8 mouse cellular contexts compared by ENCODE assay signal in genomic region chr17:65071114-65071513, GRCm38 (mm10).
A peak's percentile ranks its signal among the peaks of the same experiment; 100 is the strongest.
DNase-seq lines count a peak whose midpoint lies in the region; ATAC-seq and TF ChIP-seq lines count a peak whose summit lies in the region.

No protein-coding gene starts in this region.

- 52% methylated on average over 3 of the region's 3 CpGs for WGBS in hindbrain, postnatal 0 days
- 39% methylated on average over 3 of the region's 3 CpGs for WGBS in liver, embryonic 11.5 days

- peak; percentile 70 for TF ChIP-seq CTCF in hindbrain, postnatal 0 days (IDR thresholded peaks at IDR 0.05; ENCODE audit: low read depth)

- no peaks in the 10 kb centered on the region for H3K4me1 ChIP-seq in hindbrain, postnatal 0 days (ENCODE audit: insufficient read depth, low read length)
- H3K4me1 ChIP-seq in liver, embryonic 11.5 days (replicated peaks; ENCODE audit: control insufficient read depth, insufficient read depth, low read length): no peaks in the 10 kb centered on the region

- no peaks in the 10 kb centered on the region for H3K36me3 ChIP-seq in hindbrain, postnatal 0 days (ENCODE audit: insufficient read depth, low read length)
- H3K36me3 ChIP-seq in liver, embryonic 11.5 days (ENCODE audit: control insufficient read depth, insufficient read depth, low read length): no peaks in the 10 kb centered on the region

- H3K9me3 ChIP-seq in hindbrain, postnatal 0 days (ENCODE audit: low read length): no peaks in the 10 kb centered on the region
- no peaks in the 10 kb centered on the region for H3K9me3 ChIP-seq in liver, embryonic 11.5 days (ENCODE audit: control insufficient read depth, low read length)

- no peak overlapping the region for H3K4me3 ChIP-seq in hindbrain, postnatal 0 days (ENCODE audit: low read length)
- H3K4me3 ChIP-seq in liver, embryonic 11.5 days (ENCODE audit: low read depth, low read length): no peak overlapping the region

- no peak overlapping the region for H3K27ac ChIP-seq in hindbrain, postnatal 0 days
- H3K27ac ChIP-seq in liver, embryonic 11.5 days (ENCODE audit: low read depth, low read length): no peak overlapping the region

- no peak overlapping the region for H3K4me2 ChIP-seq in hindbrain, postnatal 0 days (ENCODE audit: low read depth, low read length)
- H3K4me2 ChIP-seq in liver, embryonic 11.5 days: no peak overlapping the region

- H3K27me3 ChIP-seq in hindbrain, postnatal 0 days (ENCODE audit: insufficient read depth, low read length): no peaks in the 10 kb centered on the region
- H3K27me3 ChIP-seq in liver, embryonic 11.5 days (replicated peaks; ENCODE audit: control insufficient read depth, insufficient read depth, low read length): no peaks in the 10 kb centered on the region

- peak; percentile 77 to 81 for DNase-seq in cerebellum, postnatal 10 days
- DNase-seq in cerebellum, adult 9-10 months: no peak
- DNase-seq in layer of hippocampus, adult 11-12 months (ENCODE audit: low spot score): peak; percentile 32
- no peak for DNase-seq in layer of hippocampus, adult 9-10 months (ENCODE audit: low spot score)
- peak; percentile 41 for DNase-seq in NIH3T3 (ENCODE audit: low read depth)
- DNase-seq in hindbrain, postnatal 0 days (ENCODE audit: low spot score): peak; percentile 52
- DNase-seq in liver, embryonic 11.5 days (ENCODE audit: low spot score): no peak
- DNase-seq in B cell, adult 2 months: no peak

- no peak overlapping the region for H3K9ac ChIP-seq in hindbrain, postnatal 0 days (replicated peaks; ENCODE audit: low read length)
- no peak overlapping the region for H3K9ac ChIP-seq in liver, embryonic 11.5 days (ENCODE audit: low read depth, low read length)

- ATAC-seq in hindbrain, postnatal 0 days: no peak
- no peak for ATAC-seq in liver, embryonic 11.5 days (replicated peaks; ENCODE audit: low FRiP score)

Comparison
In these comparisons a context has a peak if more than half of its experiments do, and no peak if none do; other contexts are left out.
1. DNase-seq: peak in cerebellum, postnatal 10 days (2 of 2), layer of hippocampus, adult 11-12 months (single experiment), NIH3T3 (single experiment) and hindbrain, postnatal 0 days (single experiment); none in cerebellum, adult 9-10 months (single experiment), layer of hippocampus, adult 9-10 months (single experiment), liver, embryonic 11.5 days (single experiment) and B cell, adult 2 months (0 of 2).